Mouse (Mus musculus) heart, embryonic 15.5 days (tissue): Measurements from ENCODE around the gene Serpina3f. TPM values are rescaled to one million over a fixed set of nuclear protein-coding genes. Genes with fewer than 3 reads are reported as not detected.
"Not testable (repeated sequence)": the region's sequence is repeated elsewhere in the genome, so short reads cannot be mapped to it uniquely, and the experiment has no call there.

Experiments used
- ATAC-seq: fragments of 200-750 bp; cut with Nextera tagmentation; replicated peaks from 2 replicates; pipeline ENCODE4 v1.8.0; 2017; ENCODE audit warnings: low read depth, moderate TSS enrichment; ENCODE audit not compliant: insufficient number of reproducible peaks, insufficient read depth, low FRiP score
- H3K27ac ChIP-seq: fragments of 300-500 bp; sonication (generic); 2 replicates; pipeline ENCODE4 v1.5.1; 2015; ENCODE audit warnings: mild to moderate bottlenecking, inconsistent platforms
- H3K27me3 ChIP-seq: fragments of 300-500 bp; sonication (generic); 2 replicates; pipeline ENCODE4 v1.6.1; 2015; ENCODE audit warnings: inconsistent platforms
- H3K36me3 ChIP-seq: fragments of 300-500 bp; sonication (generic); 2 replicates; pipeline ENCODE4 v1.6.1; 2015; ENCODE audit warnings: mild to moderate bottlenecking, inconsistent platforms
- H3K4me1 ChIP-seq: fragments of 300-500 bp; sonication (generic); replicated peaks from 2 replicates; pipeline ENCODE4 v1.6.1; 2015; ENCODE audit warnings: inconsistent platforms
- H3K4me2 ChIP-seq: fragments of 300-500 bp; sonication (generic); 2 replicates; pipeline ENCODE4 v1.6.1; 2015; ENCODE audit warnings: inconsistent platforms, mild to moderate bottlenecking, moderate library complexity
- H3K4me3 ChIP-seq: fragments of 300-500 bp; sonication (generic); 2 replicates; pipeline ENCODE4 v1.5.1; 2015; ENCODE audit warnings: mild to moderate bottlenecking, inconsistent platforms
- H3K9ac ChIP-seq: fragments of 300-500 bp; sonication (generic); 2 replicates; pipeline ENCODE4 v1.6.1; 2015; ENCODE audit warnings: mild to moderate bottlenecking, inconsistent platforms
- H3K9me3 ChIP-seq: fragments of 300-500 bp; sonication (generic); replicated peaks from 2 replicates; pipeline ENCODE4 v1.6.1; 2016; ENCODE audit warnings: inconsistent platforms
- WGBS: fragments of 180-500 bp; shearing (Covaris S2); methylation state at CpG from one replicate; pipeline ENCODE4 v1.1.7; 2015; ENCODE audit warnings: mixed read lengths; 5-methylcytosine and 5-hydroxymethylcytosine counted together
- polyA plus RNA-seq: library from polyadenylated mRNA; unstranded; fragments of >200 nt; fragmentation: Nextera tagmentation; extraction: Ambion mirVana; gene quantifications from 2 replicates; pipeline ENCODE4 v1.2.1, GENCODE M21; 2015

The Serpina3f gene
- polyA plus RNA-seq, 1 experiment from 2014 or later, result 0.06 TPM

- no peak overlapping the region for H3K9ac ChIP-seq
- no peaks in the 10 kb centered on the region for H3K27me3 ChIP-seq
- ATAC-seq, result no peak
- no peak overlapping the region for H3K4me2 ChIP-seq
- 82% methylated on average over 1 of the region's 1 CpGs for WGBS
- no peaks in the 10 kb centered on the region for H3K36me3 ChIP-seq
- H3K4me3 ChIP-seq, result no peak overlapping the region
- no peaks in the 10 kb centered on the region for H3K4me1 ChIP-seq
- H3K9me3 ChIP-seq, result no peaks in the 10 kb centered on the region
- H3K27ac ChIP-seq, result no peak overlapping the region
These were observed 905 bp downstream of the Serpina3f start for GRCm38 (mm10) chr12:104215249-104215648.

GRCm38 (mm10) chr12:104221616-104222015, 7.3 kb downstream of the Serpina3f start:
- H3K27ac ChIP-seq, result no peak overlapping the region
- H3K9me3 ChIP-seq, result no peaks in the 10 kb centered on the region
- no peak overlapping the region for H3K4me2 ChIP-seq
- ATAC-seq, result no peak
- H3K27me3 ChIP-seq, result no peaks in the 10 kb centered on the region
- WGBS, result 79% methylated on average over 1 of the region's 1 CpGs
- no peaks in the 10 kb centered on the region for H3K36me3 ChIP-seq
- H3K9ac ChIP-seq, result no peak overlapping the region
- no peak overlapping the region for H3K4me3 ChIP-seq
- H3K4me1 ChIP-seq, result no peaks in the 10 kb centered on the region

GRCm38 (mm10) chr12:104223690-104224089, 9.3 kb downstream of the Serpina3f start:
- Histone ChIP-seq H3K4me1 (no peaks in the 10 kb centered on the region), H3K27me3 (no peaks in the 10 kb centered on the region), H3K36me3 (no peaks in the 10 kb centered on the region), H3K9ac (no peak overlapping the region), H3K4me2 (no peak overlapping the region), H3K4me3 (no peak overlapping the region), H3K9me3 (no peaks in the 10 kb centered on the region), H3K27ac (no peak overlapping the region)
- WGBS, result 29% methylated on average over 1 of the region's 1 CpGs
- no peak for ATAC-seq

- H3K4me3 ChIP-seq, result no peak overlapping the region
- no peak overlapping the region for H3K4me2 ChIP-seq
- 57% methylated on average over 7 of the region's 7 CpGs for WGBS
- ATAC-seq, result no peak
- no peaks in the 10 kb centered on the region for H3K4me1 ChIP-seq
- H3K27me3 ChIP-seq, result no peaks in the 10 kb centered on the region
- no peak overlapping the region for H3K27ac ChIP-seq
- H3K36me3 ChIP-seq, result no peaks in the 10 kb centered on the region
- H3K9ac ChIP-seq, result no peak overlapping the region
- no peaks in the 10 kb centered on the region for H3K9me3 ChIP-seq
These were observed 10.4 kb downstream of the Serpina3f start for GRCm38 (mm10) chr12:104224598-104225300.

GRCm38 (mm10) chr12:104230762-104231161, 16.4 kb downstream of the Serpina3f start:
- Histone ChIP-seq H3K9me3 (no peaks in the 10 kb centered on the region), H3K27ac (no peak overlapping the region), H3K36me3 (no peaks in the 10 kb centered on the region), H3K4me2 (no peak overlapping the region), H3K4me1 (no peaks in the 10 kb centered on the region), H3K4me3 (no peak overlapping the region), H3K27me3 (no peaks in the 10 kb centered on the region), H3K9ac (no peak overlapping the region)
- WGBS, result 56% methylated on average over 2 of the region's 2 CpGs
- ATAC-seq, result no peak

- Histone ChIP-seq H3K4me3 (no peak within 1 kb of the TSS), H3K4me2 (no peak within 1 kb of the TSS), H3K4me1 (no peaks in the 10 kb centered on the region), H3K27ac (no peak within 1 kb of the TSS), H3K9me3 (no peaks in the 10 kb centered on the region), H3K27me3 (no peaks in the 10 kb centered on the region), H3K9ac (no peak within 1 kb of the TSS), H3K36me3 (no peaks in the 10 kb centered on the region)
- no peak for ATAC-seq
- WGBS, result 40% methylated on average over 5 of the region's 5 CpGs
These were observed 21.6 kb downstream of the Serpina3f start, which contains the start of gene Serpina3g for GRCm38 (mm10) chr12:104235915-104236314. Gene Serpina3g, plus strand, starts transcription at chr12:104236245.

- not testable (repeated sequence) for H3K4me1 ChIP-seq, H3K9ac ChIP-seq, H3K9me3 ChIP-seq, H3K4me2 ChIP-seq, H3K36me3 ChIP-seq, H3K27me3 ChIP-seq, H3K4me3 ChIP-seq, ATAC-seq, H3K27ac ChIP-seq
- 74% methylated on average over 1 of the region's 1 CpGs for WGBS
These were observed 23.7 kb downstream of the Serpina3f start for GRCm38 (mm10) chr12:104238048-104238447.

- Histone ChIP-seq H3K4me2 (no peak overlapping the region), H3K9me3 (no peaks in the 10 kb centered on the region), H3K9ac (no peak overlapping the region), H3K4me1 (no peaks in the 10 kb centered on the region), H3K4me3 (no peak overlapping the region), H3K36me3 (no peaks in the 10 kb centered on the region), H3K27ac (no peak overlapping the region), H3K27me3 (no peaks in the 10 kb centered on the region)
- ATAC-seq, result no peak
These were observed 29.0 kb downstream of the Serpina3f start for GRCm38 (mm10) chr12:104243307-104243706.

- Histone ChIP-seq H3K4me3 (no peak overlapping the region), H3K9ac (no peak overlapping the region), H3K27me3 (no peaks in the 10 kb centered on the region), H3K36me3 (no peaks in the 10 kb centered on the region), H3K27ac (no peak overlapping the region), H3K4me2 (no peak overlapping the region), H3K9me3 (no peaks in the 10 kb centered on the region), H3K4me1 (no peaks in the 10 kb centered on the region)
- ATAC-seq, result no peak
- 73% methylated on average over 1 of the region's 1 CpGs for WGBS
These were observed 30.7 kb downstream of the Serpina3f start for GRCm38 (mm10) chr12:104245092-104245491.

- ATAC-seq, result no peak
- no peak overlapping the region for H3K9ac ChIP-seq
- H3K4me1 ChIP-seq, result no peaks in the 10 kb centered on the region
- H3K27ac ChIP-seq, result no peak overlapping the region
- no peak overlapping the region for H3K4me3 ChIP-seq
- no peaks in the 10 kb centered on the region for H3K9me3 ChIP-seq
- no peaks in the 10 kb centered on the region for H3K36me3 ChIP-seq
- H3K4me2 ChIP-seq, result no peak overlapping the region
- no peaks in the 10 kb centered on the region for H3K27me3 ChIP-seq
- WGBS, result 58% methylated on average over 3 of the region's 3 CpGs
These were observed 31.3 kb downstream of the Serpina3f start for GRCm38 (mm10) chr12:104245595-104245994.

GRCm38 (mm10) chr12:104247553-104248002, 33.2 kb downstream of the Serpina3f start:
- Histone ChIP-seq H3K4me1 (no peaks in the 10 kb centered on the region), H3K9ac (no peak overlapping the region), H3K9me3 (no peaks in the 10 kb centered on the region), H3K27me3 (no peaks in the 10 kb centered on the region), H3K27ac (no peak overlapping the region), H3K36me3 (no peaks in the 10 kb centered on the region), H3K4me3 (no peak overlapping the region), H3K4me2 (no peak overlapping the region)
- no peak for ATAC-seq

- WGBS, result 64% methylated on average over 3 of the region's 3 CpGs
- no peaks in the 10 kb centered on the region for H3K4me1 ChIP-seq
- no peak overlapping the region for H3K9ac ChIP-seq
- H3K27ac ChIP-seq, result no peak overlapping the region
- H3K9me3 ChIP-seq, result no peaks in the 10 kb centered on the region
- no peak overlapping the region for H3K4me3 ChIP-seq
- H3K36me3 ChIP-seq, result no peaks in the 10 kb centered on the region
- no peaks in the 10 kb centered on the region for H3K27me3 ChIP-seq
- no peak overlapping the region for H3K4me2 ChIP-seq
- no peak for ATAC-seq
These were observed 33.9 kb downstream of the Serpina3f start for GRCm38 (mm10) chr12:104248231-104248630.
